Mouse (Mus musculus): ENCODE measurements at regions not wholly inside any gene's neighbourhood (a gene's known extent, or its start where the extent isn't known, plus 50 kb on each side); places are given as distances from the start of the nearest gene placed in this dataset.

GRCm38 (mm10) chr9:31684812-31685188, 220.5 kb upstream of the Tmem45b start:
- TF ChIP-seq CTCF (conservative IDR thresholded peaks at IDR 0.05; ENCODE audit: low read length) (no peak), POU5F1 (IDR thresholded peaks at IDR 0.05; ENCODE audit: borderline replicate concordance, low read length) (no peak)
